Mouse (Mus musculus) layer of hippocampus, adult 9-11 months (tissue): ENCODE data around the gene Cutal.
"Not testable (repeated sequence)": the region's sequence is repeated elsewhere in the genome, so short reads cannot be mapped to it uniquely, and the experiment has no call there.

ENCODE experiments used
- DNase-seq: peaks from one replicate; pipeline ENCODE4 v3.0.0; 2022

Gene Cutal

DNA sequence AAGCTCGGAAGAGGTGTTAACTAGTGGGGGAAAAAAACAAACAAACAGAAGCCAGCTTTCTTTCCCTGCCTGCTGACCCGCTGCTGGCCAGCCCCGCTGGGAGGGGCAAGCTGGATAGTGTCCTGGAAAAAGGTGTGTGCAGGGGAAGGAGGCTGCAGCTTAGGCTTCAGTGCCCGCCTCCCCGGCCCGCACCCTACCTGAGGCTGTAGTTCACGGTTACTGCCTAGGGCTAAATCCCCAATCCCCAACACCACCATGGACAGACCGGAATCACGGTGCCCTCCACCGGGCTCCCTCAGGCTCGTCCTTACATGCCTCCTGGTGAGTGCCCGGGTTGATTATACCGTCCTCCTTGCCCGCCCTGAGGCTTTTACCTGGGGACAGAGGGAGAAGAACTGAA, at the start of gene Cutal:
Gene Cutal, plus strand, starts transcription at position 126 of the 400 bp plus-strand sequence.
- DNase-seq: no peak

DNA sequence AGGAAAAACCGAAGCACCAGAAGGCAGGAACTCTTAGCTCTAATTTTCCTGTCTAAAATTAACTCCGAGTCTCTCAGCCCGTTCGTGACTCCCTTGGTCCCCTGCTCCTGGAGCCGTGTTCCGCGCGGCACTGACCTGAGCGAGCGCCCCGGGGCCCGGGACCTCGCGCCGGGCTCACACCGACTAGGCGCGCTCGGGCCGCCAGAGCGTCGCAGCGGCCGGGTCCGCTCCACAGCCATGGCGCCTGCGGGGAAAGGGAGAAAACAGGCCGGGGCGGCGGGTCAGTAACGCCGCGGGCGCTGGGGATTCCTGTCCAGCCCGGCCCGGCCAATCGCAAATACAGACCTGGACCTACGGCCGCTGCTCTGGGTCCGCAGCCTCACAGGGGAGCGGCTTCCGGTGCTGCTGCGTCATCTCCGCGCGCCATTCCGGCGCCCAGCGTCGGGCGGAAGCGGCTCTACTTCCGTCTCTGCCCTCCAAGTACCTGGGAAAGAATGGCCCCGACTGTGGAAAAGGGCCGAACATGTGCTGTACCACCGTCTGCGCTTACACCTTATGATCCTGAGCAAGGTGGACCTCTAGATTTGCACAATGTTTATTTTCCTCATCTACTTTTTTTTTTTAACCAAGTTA, 48.3 kb upstream of the Cutal start, which contains the start of gene Fbxw2:
Gene Fbxw2, minus strand, starts transcription at position 485 of the 633 bp plus-strand sequence.
- DNase-seq: peak; percentile 92

- DNase-seq: no peak
Measured at GRCm38 (mm10) chr2:34826460-34827231, 47.5 kb upstream of the Cutal start.

GRCm38 (mm10) chr2:34827591-34827990, 46.6 kb upstream of the Cutal start:
- DNase-seq: no peak

GRCm38 (mm10) chr2:34828026-34828425, 46.2 kb upstream of the Cutal start:
- DNase-seq: no peak

GRCm38 (mm10) chr2:34830066-34830465, 44.1 kb upstream of the Cutal start:
- not testable (repeated sequence) for DNase-seq

- not testable (repeated sequence) for DNase-seq
Measured at GRCm38 (mm10) chr2:34832766-34833457, 41.3 kb upstream of the Cutal start, which contains the start of gene Gm34653. Gm34653 (plus strand) TSS chr2:34833007.

DNA sequence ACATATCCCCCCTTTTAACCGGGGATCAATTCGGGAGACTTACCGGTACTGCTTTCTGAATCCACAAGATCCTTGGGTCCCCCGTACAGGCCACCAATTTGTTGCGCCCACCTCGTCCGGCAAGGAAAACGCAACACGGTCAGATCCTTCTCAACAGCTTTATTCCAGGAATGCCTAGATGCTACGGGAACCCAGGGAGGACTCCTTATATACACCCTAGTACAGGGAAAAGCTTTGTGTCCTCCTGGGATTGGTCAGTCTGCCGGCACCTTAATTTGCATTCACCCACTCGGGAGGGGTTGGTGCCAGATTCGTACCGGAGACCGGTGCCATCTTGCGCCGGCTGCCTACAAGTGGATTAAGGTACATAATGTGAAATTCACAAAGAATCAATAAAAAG, 40.6 kb upstream of the Cutal start:
- DNase-seq: no peak

DNA sequence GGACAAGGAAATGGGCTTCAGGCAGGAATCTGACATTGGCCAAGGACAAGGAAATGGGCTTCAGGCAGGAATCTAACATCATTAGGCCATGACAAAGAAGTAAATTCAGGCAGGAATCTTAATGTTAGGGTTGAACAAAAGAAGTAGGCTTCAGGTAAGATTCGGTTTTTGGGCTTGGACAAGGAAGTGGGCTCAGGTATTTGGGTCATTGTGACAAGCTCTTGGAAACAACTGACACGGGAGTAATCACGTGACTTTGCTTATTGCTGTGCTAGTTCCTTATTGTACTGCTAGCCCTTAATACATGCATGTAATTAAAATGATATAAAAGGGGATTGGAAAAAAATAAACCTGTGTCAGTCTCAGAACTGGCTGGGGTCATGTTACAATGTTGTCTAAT, 38.5 kb upstream of the Cutal start:
- DNase-seq: no peak

GRCm38 (mm10) chr2:34840143-34840542, 34.1 kb upstream of the Cutal start:
- not testable (repeated sequence) for DNase-seq

GRCm38 (mm10) chr2:34841706-34842105, 32.5 kb upstream of the Cutal start:
- peak; percentile 84 for DNase-seq

- no peak for DNase-seq
Measured at GRCm38 (mm10) chr2:34843211-34843939, 30.8 kb upstream of the Cutal start.

DNA sequence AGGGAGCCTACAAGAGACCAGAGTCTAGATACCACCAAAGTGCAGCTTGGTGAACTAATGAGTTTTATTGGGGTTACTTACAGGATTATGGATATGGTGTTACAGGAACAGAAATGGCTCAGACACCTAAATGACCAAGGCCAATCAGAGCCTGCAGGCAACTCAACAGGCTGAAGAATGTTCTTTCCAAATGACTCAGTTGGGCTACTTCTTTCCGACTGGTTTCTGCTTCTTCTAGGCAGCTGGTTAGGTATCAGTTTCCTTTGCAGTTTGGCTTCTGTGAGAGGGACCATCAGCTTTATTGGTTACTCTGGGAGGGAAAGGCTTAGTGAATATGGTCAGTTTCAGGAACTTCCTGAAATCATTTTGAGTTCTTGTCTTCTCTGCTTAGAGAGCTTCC, 26.5 kb upstream of the Cutal start:
- no peak for DNase-seq

- DNase-seq: no peak
Measured at GRCm38 (mm10) chr2:34855265-34855664, 18.9 kb upstream of the Cutal start.

DNA sequence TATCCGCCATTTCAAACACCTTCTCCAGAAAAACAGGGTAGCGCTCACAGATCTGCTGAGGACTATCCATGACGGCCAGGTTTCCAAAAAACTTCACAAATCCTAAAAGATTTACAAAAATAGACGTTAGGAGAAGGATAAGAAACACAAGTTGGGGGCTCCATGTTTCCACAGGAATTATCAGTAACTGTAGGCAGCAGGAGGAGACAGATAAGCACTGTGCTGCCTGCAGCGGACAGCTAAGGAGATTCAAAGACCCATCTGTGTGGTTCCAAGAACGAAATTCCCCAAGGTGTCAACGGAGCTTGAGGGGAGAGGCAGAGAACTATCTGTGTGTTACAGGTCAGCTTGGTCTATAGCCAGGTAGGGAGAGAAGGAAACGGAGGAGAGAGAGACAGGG, 16.5 kb upstream of the Cutal start:
- no peak for DNase-seq

DNA sequence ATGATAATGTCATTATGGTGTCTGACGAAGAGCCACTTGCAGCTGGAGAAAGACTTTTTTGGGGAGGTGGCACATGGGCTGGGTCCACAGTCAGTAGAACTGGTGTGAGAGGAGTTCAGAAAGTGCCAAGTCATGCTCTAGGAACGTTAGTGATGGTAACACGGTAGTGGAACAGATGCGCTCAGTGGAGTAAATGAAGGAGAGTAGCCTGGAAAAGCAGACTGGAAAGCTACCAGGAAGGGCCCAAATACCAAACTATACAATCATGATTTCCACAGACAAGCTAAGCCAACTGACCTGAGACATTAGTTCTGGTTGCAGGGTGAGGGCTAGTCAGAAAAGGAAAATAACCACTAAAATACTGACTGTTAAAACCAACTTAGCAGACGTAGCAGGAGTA, 4.5 kb upstream of the Cutal start:
- DNase-seq: no peak

- peak; percentile 96 for DNase-seq
Measured at GRCm38 (mm10) chr2:34870520-34871474, 3.4 kb upstream of the Cutal start.

DNA sequence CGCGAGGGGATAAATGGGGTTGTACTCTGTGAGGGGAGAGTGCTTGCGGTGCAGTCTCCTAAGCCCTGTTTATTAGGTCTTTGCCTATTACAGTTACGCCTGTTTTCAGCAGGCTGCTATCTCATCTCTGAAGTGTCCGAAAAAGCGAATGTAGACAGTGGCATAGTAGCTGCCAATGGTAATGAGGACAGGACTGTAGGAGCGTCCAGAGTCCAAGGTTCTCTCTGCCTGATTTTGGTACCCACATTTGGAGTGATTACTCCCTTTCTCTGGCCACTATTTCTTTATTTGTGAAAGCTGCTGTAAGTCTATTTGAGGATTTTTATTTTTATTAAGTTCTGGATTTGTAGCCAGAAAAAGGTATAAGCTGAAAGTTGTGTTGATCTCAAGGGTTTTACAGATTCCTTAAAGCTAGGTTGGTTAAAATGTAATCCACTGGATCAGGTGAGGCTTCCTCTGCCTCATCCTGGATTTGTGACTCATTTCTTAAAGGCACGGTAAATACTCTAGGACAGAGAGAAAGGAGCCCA, 685 bp downstream of the Cutal start, which contains the start of gene Psmd5:
Gene Psmd5, minus strand, starts transcription at position 153 of the 530 bp plus-strand sequence.
- no peak for DNase-seq

GRCm38 (mm10) chr2:34880054-34880453, 5.9 kb downstream of the Cutal start:
- no peak for DNase-seq

- no peak for DNase-seq
Measured at GRCm38 (mm10) chr2:34882757-34883156, 8.6 kb downstream of the Cutal start.

DNA sequence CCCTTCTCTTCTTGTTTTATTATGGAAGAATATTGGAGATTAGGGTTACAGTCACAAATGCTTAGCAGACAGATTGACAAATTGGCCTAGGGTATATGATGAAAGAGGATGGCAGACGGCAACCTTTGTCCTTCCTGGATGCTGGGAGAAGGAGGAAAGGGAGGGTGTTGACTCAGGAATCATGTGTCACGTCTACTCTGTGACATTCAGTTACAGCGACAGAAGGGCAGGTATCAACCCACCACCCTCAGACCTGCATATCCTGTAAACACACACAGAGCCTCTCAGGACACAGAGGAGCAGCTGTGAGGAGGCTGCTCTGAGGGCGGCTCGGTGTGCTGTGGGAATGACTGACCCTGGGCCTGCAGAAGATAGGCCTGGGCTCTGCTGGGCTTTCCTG, 9.0 kb downstream of the Cutal start:
- DNase-seq: no peak
